Mouse (Mus musculus) limb, embryonic 12.5 days (tissue): ENCODE results near the gene Efemp1. TPM values are rescaled to one million over a fixed set of nuclear protein-coding genes. Genes with fewer than 3 reads are reported as not detected.

ENCODE experiments used
- ATAC-seq: fragments of 200-750 bp; cut with Nextera tagmentation; 2 replicates; pipeline ENCODE4 v1.8.0; 2017; ENCODE audit warnings: low read depth, moderate TSS enrichment; ENCODE audit not compliant: insufficient number of reproducible peaks, insufficient read depth, low FRiP score, low TSS enrichment
- H3K27ac ChIP-seq: fragments of 300-500 bp; sonication (generic); 2 replicates; pipeline ENCODE4 v1.5.1; 2016; ENCODE audit warnings: mild to moderate bottlenecking, moderate library complexity
- H3K27me3 ChIP-seq: fragments of 300-500 bp; sonication (generic); 2 replicates; pipeline ENCODE4 v1.6.1; 2016; ENCODE audit warnings: mild to moderate bottlenecking, moderate library complexity
- H3K36me3 ChIP-seq: fragments of 300-500 bp; sonication (generic); 2 replicates; pipeline ENCODE4 v1.6.1; 2016; ENCODE audit warnings: mild to moderate bottlenecking, moderate library complexity
- H3K4me1 ChIP-seq: fragments of 300-500 bp; sonication (generic); replicated peaks from 2 replicates; pipeline ENCODE4 v1.6.1; 2016
- H3K4me2 ChIP-seq: fragments of 300-500 bp; sonication (generic); 2 replicates; pipeline ENCODE4 v1.6.1; 2016; ENCODE audit warnings: mild to moderate bottlenecking, moderate library complexity
- H3K4me3 ChIP-seq: fragments of 300-500 bp; sonication (generic); replicated peaks from 2 replicates; pipeline ENCODE4 v1.5.1; 2016; ENCODE audit warnings: mild to moderate bottlenecking
- H3K9ac ChIP-seq: fragments of 300-500 bp; sonication (generic); replicated peaks from 2 replicates; pipeline ENCODE4 v1.6.1; 2016; ENCODE audit warnings: mild to moderate bottlenecking, moderate library complexity
- H3K9me3 ChIP-seq: fragments of 300-500 bp; sonication (generic); 2 replicates; pipeline ENCODE4 v1.6.1; 2016; ENCODE audit warnings: mild to moderate bottlenecking, moderate library complexity
- WGBS: fragments of 180-500 bp; shearing (Covaris S2); methylation state at CpG from one replicate; pipeline ENCODE4 v1.1.7; 2016; 5-methylcytosine and 5-hydroxymethylcytosine counted together
- polyA plus RNA-seq: library from polyadenylated mRNA; unstranded; fragments of >200 nt; fragmentation: Nextera tagmentation; extraction: Ambion mirVana; gene quantifications from 2 replicates; pipeline ENCODE4 v1.2.1, GENCODE M21; 2016

Efemp1 gene
- polyA plus RNA-seq, 1 experiment from 2014 or later: 17.3 TPM

DNA sequence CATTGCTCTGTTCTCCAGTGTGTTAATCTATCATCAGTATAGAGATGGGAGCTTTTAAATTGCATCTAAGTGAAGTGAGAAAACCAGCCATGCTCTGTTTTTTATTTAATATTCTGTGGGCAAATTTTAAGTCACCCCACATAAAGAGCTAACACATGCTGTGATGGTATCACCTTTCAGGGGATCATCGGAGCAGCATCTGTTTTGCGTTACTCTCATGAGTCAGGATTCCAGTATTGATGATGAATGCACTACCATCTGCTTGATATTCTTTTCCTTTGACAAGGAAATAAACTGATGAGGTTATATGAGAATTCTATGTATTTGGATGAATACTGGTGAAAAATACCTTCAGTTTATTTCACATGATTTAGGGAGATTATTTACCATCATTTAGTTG lies 16.1 kb downstream of the Efemp1 start:
- Histone ChIP-seq H3K27ac (no peak overlapping the region), H3K9ac (no peak overlapping the region), H3K27me3 (no peaks in the 10 kb centered on the region), H3K4me2 (no peak overlapping the region), H3K9me3 (no peaks in the 10 kb centered on the region), H3K36me3 (no peaks in the 10 kb centered on the region), H3K4me3 (no peak overlapping the region), H3K4me1 (peaks cover 10% of the 10 kb centered on the region; the same call in 1 of the 2 replicates)
- WGBS: 17% methylated on average over 2 of the region's 2 CpGs
- ATAC-seq: no peak; the same call in 1 of the 2 replicates

DNA sequence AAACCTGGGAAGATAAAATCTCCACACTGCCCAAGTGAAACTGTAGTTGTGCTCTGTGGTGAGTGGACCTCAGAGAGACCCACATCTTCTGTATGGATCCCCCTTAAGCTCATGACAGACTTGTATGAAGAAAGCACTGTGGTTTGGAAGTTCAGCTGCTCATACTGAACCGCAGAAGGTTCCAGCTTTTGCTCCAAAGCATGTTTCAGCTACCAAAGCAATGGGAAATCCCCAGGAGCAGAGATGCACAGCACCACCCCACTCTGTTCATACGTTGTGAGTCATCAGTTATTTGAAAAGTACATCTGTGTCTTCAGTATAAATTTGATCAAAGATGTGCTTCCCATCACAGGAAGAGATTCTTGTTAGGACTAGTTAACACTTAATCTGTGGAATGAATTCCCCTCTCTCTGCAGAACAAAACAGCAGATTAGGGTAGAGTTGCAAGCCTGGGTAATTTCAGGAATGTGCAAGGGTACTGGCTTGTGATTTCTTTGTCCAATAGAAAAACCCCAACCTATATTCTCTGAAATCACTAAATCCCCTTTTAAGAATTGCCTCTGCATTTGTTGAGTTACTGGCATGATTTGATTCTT lies 28.5 kb downstream of the Efemp1 start:
- H3K27ac ChIP-seq: no peak overlapping the region
- H3K36me3 ChIP-seq: no peaks in the 10 kb centered on the region
- 57% methylated on average over 2 of the region's 2 CpGs for WGBS
- H3K4me3 ChIP-seq: no peak overlapping the region
- H3K4me1 ChIP-seq: peaks cover 9% of the 10 kb centered on the region
- no peak overlapping the region for H3K9ac ChIP-seq
- H3K27me3 ChIP-seq: no peaks in the 10 kb centered on the region
- no peaks in the 10 kb centered on the region for H3K9me3 ChIP-seq
- ATAC-seq: no peak
- H3K4me2 ChIP-seq: no peak overlapping the region

DNA sequence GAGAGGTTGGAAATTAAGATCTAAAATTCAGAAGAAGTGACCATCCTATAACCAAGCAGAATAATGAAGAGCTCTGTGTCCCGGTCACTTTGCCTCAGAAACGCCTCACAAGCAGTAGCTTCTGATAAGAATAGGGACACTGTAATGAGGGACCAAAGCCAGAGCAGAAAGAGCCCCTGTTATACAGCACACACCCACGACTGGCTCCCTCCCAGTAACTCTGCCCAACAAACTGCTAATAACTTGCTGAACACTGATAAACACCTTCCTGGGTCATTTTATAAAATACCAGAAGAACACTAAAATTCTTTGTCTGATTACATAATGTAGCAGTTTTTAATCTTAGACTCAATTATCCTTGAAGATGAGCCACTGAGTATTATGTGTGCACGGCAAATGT lies 30.1 kb downstream of the Efemp1 start:
- Histone ChIP-seq H3K4me2 (no peak overlapping the region), H3K4me3 (no peak overlapping the region), H3K36me3 (no peaks in the 10 kb centered on the region), H3K9me3 (no peaks in the 10 kb centered on the region), H3K9ac (no peak overlapping the region), H3K4me1 (peaks cover 9% of the 10 kb centered on the region), H3K27ac (no peak overlapping the region), H3K27me3 (no peaks in the 10 kb centered on the region)
- WGBS: 55% methylated on average over 4 of the region's 4 CpGs
- ATAC-seq: no peak

DNA sequence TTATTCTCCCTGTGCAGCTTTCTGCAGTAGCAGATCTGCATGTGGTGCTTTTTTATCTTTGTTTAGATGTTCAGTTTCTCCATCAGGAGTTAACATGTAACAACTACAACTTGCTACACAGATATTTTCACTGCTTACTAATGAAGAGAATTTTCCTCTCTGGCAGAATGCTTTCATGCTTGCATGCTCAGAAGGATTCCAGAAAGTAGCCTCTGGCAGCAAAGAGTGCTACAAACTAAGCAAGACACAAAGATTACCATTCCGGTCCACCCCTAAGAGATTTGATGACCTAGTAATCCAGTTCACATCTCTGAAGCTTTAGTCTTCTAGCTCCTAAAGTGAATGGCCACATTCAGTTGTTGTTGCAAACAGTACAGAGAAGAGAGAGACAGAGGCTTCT lies 36.5 kb downstream of the Efemp1 start:
- WGBS: 81% methylated on average over 1 of the region's 1 CpGs
- Histone ChIP-seq H3K27ac (no peak overlapping the region), H3K9ac (no peak overlapping the region), H3K4me1 (no peaks in the 10 kb centered on the region), H3K4me2 (no peak overlapping the region), H3K27me3 (no peaks in the 10 kb centered on the region), H3K9me3 (no peaks in the 10 kb centered on the region), H3K4me3 (no peak overlapping the region), H3K36me3 (no peaks in the 10 kb centered on the region)
- no peak for ATAC-seq

DNA sequence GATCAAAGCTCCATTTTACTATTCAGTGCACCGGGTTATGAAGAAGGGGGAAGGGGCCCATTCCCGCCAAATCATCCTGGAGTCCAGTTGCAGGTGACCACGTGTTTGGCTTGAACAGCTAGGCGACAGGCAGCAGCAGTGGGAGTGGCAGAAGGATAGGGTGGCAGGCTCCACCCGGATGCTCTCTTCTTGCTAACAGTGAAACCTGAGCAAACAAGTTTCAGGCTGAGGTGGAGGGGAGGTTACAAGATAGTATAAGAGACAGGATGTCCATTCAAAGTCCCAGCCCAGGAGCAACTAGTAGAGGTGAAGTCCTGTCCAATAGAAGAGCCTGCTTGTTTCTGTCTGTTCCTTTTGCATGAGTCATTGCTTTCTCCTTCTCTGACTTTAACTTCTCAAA lies 38.5 kb downstream of the Efemp1 start:
- 59% methylated on average over 5 of the region's 5 CpGs for WGBS
- no peak overlapping the region for H3K4me3 ChIP-seq
- no peak for ATAC-seq

DNA sequence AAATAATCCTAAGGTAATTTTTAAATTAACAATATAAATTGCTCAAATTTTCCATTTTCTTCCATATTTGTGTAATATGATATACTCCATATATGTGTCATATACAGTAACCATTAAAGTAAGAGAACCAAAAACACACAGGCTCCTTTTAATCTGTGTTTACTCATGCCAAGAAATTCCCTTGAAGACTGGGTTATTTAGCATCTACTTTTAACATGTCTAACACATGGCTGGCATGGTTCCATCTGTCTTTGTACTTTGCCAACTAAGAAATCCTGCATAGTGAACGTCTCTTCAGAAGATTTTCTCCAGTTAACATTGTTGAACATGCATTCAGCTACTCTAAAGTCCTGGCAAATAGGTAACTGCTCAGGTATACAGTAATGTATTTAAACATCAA lies 46.4 kb downstream of the Efemp1 start:
- Histone ChIP-seq H3K9me3 (no peaks in the 10 kb centered on the region), H3K27me3 (no peaks in the 10 kb centered on the region), H3K27ac (no peak overlapping the region), H3K9ac (no peak overlapping the region), H3K4me2 (no peak overlapping the region), H3K36me3 (no peaks in the 10 kb centered on the region), H3K4me3 (no peak overlapping the region), H3K4me1 (no peaks in the 10 kb centered on the region)
- no peak for ATAC-seq
- 74% methylated on average over 1 of the region's 1 CpGs for WGBS

More for the DNA sequence above, 38.5 kb downstream of the Efemp1 start:
- Histone ChIP-seq H3K9ac (no peak overlapping the region), H3K27ac (no peak overlapping the region), H3K9me3 (no peaks in the 10 kb centered on the region), H3K4me2 (no peak overlapping the region), H3K27me3 (no peaks in the 10 kb centered on the region), H3K36me3 (no peaks in the 10 kb centered on the region), H3K4me1 (no peaks in the 10 kb centered on the region)

DNA sequence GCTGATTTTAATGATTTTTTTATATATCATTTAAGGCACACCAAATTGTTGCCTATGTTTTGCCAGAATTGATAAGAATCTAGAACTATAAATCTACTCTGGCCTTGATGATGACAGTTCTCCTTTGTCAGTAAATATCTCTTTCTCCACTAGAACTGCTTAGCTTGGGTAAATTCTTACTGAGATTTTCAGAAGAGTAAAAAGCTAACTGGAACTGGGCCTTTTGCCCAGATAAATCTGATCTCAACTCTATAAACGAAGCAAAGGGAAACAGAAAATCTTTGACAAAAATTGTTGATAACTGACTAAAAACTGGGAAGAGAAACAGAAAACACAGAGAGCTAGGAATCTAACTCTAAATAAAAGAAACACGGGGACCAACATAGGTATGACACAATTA lies 51.6 kb downstream of the Efemp1 start:
- Histone ChIP-seq H3K4me1 (no peaks in the 10 kb centered on the region), H3K9me3 (no peaks in the 10 kb centered on the region), H3K36me3 (no peaks in the 10 kb centered on the region), H3K9ac (no peak overlapping the region), H3K4me2 (no peak overlapping the region), H3K4me3 (no peak overlapping the region), H3K27me3 (no peaks in the 10 kb centered on the region), H3K27ac (no peak overlapping the region)
- 81% methylated on average over 2 of the region's 2 CpGs for WGBS
- no peak for ATAC-seq

DNA sequence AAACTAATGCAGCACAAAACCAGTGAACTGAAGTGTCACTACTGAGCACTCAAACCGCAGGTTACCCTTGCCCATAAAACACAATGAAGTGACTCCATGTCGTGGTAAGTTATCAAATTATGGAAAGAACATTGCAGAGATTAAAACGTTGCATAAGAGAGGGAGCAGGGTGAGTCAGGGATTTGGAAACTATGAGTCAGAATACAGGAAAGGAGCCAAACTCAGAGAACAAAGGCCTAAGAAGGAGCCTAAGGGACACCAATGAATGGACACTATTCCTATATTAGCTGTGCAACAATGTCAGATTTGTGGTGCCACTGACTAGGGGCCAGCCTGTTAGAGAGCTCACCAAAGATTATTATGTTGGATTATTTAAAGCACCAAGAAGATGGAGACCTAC lies 53.3 kb downstream of the Efemp1 start:
- Histone ChIP-seq H3K4me1 (no peaks in the 10 kb centered on the region), H3K27me3 (no peaks in the 10 kb centered on the region), H3K9me3 (no peaks in the 10 kb centered on the region), H3K27ac (no peak overlapping the region), H3K4me3 (no peak overlapping the region), H3K36me3 (no peaks in the 10 kb centered on the region), H3K4me2 (no peak overlapping the region), H3K9ac (no peak overlapping the region)
- WGBS: 77% methylated on average over 3 of the region's 3 CpGs
- no peak for ATAC-seq

DNA sequence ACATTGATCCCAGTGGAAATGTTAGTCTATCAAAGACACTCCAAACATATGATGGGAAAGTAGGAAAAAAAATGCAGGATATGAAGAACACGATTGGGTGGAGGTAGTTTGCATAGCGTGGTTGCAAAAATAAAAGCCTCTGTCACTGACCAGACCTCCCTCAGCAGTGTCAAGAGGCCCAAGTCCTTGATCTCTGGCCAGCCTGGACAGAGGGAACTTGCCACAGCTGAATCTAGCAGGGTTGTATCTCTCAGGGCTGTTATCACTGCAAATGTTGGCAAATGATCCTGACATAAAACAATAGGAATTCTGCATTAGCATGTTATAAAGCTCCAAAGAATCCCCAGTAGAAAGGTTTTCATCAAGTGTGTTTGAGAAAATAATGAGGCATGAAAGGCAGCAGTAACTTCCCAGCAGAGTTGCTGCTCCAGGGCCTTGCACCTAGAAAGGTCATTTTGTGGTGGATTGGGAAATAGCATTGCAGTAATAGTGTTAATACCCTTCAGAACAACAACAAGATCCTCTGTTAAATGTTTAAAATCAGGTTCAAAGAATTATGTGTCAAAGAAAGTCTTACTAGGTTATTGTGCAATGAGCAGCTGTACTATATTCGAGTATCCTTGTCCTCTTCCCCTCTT lies 56.0 kb downstream of the Efemp1 start:
- no peak for ATAC-seq
- H3K27me3 ChIP-seq: no peaks in the 10 kb centered on the region
- no peak overlapping the region for H3K9ac ChIP-seq
- 63% methylated on average over 3 of the region's 3 CpGs for WGBS
- H3K9me3 ChIP-seq: no peaks in the 10 kb centered on the region
- H3K27ac ChIP-seq: no peak overlapping the region
- no peak overlapping the region for H3K4me2 ChIP-seq
- H3K4me1 ChIP-seq: no peaks in the 10 kb centered on the region
- no peak overlapping the region for H3K4me3 ChIP-seq
- no peaks in the 10 kb centered on the region for H3K36me3 ChIP-seq

DNA sequence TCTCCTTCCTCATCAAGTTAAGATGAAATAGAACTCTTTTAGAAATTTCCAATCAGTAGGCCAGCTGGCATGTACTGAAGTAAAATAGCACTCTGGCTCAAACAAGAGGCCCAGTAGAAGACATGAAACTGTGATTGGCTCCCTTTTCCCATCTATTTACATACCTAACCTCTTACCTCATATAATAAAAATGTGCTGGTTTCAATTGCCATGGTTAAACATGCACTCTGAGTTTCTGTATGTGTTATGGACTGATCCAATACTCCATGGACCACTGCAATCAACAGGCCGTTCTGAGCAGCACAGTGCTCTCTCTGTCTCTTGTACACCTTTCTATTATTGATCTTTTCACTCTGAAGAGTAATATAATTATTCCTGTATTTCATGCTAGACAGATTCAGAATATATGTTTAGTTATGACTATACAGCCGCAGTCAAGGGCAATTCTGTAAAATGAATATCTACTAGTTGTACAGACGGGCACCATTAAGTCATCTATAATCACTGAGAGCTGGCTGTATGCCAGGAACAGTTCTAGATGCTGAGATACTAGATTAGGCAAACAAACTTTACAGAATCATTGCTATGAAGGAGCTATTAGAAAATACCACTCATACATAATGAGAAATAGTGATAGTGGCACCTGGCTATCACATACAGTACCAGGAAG lies 59.6 kb downstream of the Efemp1 start:
- Histone ChIP-seq H3K27me3 (no peaks in the 10 kb centered on the region), H3K27ac (no peak overlapping the region), H3K4me2 (no peak overlapping the region), H3K4me3 (no peak overlapping the region), H3K36me3 (no peaks in the 10 kb centered on the region), H3K4me1 (no peaks in the 10 kb centered on the region), H3K9me3 (no peaks in the 10 kb centered on the region), H3K9ac (no peak overlapping the region)
- ATAC-seq: no peak
- WGBS: 85% methylated on average over 3 of the region's 3 CpGs

DNA sequence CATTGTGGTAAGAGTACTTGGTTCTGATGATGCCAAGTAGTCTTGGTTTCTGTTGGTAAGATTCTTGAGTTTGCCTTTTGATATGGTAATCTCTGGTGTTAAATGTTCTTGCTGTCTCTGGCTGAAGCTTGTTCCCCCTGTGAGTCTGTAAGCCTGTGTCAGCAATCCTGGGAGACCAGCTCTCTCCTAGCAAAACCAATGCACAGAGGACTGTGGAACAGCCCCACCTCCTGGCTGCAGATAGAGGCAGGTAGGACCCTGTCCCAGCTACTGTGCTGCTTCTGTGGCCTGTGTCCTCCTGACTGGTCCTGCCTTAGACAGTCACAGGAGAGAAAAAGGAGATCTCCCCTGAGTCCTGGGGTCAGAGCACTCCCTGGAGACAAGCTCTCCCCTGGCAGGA lies 81.4 kb downstream of the Efemp1 start:
- no peak for ATAC-seq
- Histone ChIP-seq H3K9me3 (no peaks in the 10 kb centered on the region), H3K27me3 (no peaks in the 10 kb centered on the region), H3K36me3 (no peaks in the 10 kb centered on the region), H3K4me3 (no peak overlapping the region), H3K27ac (no peak overlapping the region), H3K9ac (no peak overlapping the region), H3K4me2 (no peak overlapping the region), H3K4me1 (no peaks in the 10 kb centered on the region)

DNA sequence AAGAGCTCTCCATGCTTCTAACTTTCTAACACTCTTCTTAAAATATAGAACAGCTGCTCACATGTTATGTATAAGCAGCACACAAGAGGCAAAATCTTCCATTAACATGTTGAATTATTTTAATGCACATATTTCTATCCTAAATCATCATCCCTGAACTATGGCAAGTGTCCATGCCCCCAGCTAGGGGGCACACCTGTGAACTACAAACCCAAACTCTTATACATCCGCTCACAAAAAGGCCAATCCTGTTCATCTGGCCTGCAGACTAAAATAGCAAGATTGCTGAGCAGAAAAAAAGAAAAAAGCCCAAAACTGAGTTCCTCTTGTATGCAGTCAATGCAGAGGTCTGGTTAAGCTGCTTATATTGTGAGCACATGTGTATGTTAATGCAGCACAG lies 86.6 kb downstream of the Efemp1 start:
- Histone ChIP-seq H3K9me3 (no peaks in the 10 kb centered on the region), H3K4me1 (no peaks in the 10 kb centered on the region), H3K27ac (no peak overlapping the region; the same call in 1 of the 2 replicates), H3K4me3 (no peak overlapping the region), H3K36me3 (no peaks in the 10 kb centered on the region), H3K4me2 (no peak overlapping the region), H3K27me3 (no peaks in the 10 kb centered on the region), H3K9ac (no peak overlapping the region)
- no peak for ATAC-seq
- WGBS: 79% methylated on average over 1 of the region's 1 CpGs
